8 mouse cellular contexts compared by ENCODE assay signal in genomic region chrX:93674432-93674831, GRCm38 (mm10). TPM values are rescaled to one million over a fixed set of nuclear protein-coding genes. Genes with fewer than 3 reads are reported as not detected.
DNase-seq lines count a peak whose midpoint lies in the region; ATAC-seq lines count a peak whose summit lies in the region.

No protein-coding gene starts in this region.

- peak overlapping the region; percentile 56 for H3K4me2 ChIP-seq in lung, embryonic 15.5 days
- peak overlapping the region; percentile 49 for H3K4me2 ChIP-seq in forebrain, embryonic 12.5 days
- H3K4me2 ChIP-seq in limb, embryonic 15.5 days, result peak overlapping the region; percentile 46
- H3K4me2 ChIP-seq in stomach, embryonic 14.5 days (replicated peaks; ENCODE audit: low read depth, low read length), result peak overlapping the region; percentile 55

- no peaks in the 10 kb centered on the region for H3K9me3 ChIP-seq in lung, embryonic 15.5 days
- no peaks in the 10 kb centered on the region for H3K9me3 ChIP-seq in forebrain, embryonic 12.5 days
- H3K9me3 ChIP-seq in limb, embryonic 15.5 days, result no peaks in the 10 kb centered on the region
- no peaks in the 10 kb centered on the region for H3K9me3 ChIP-seq in stomach, embryonic 14.5 days (ENCODE audit: control insufficient read depth, low read depth, low read length)

- peaks cover 7% of the 10 kb centered on the region; the same call in 1 of the 2 replicates for H3K27me3 ChIP-seq in lung, embryonic 15.5 days
- H3K27me3 ChIP-seq in forebrain, embryonic 12.5 days, result no peaks in the 10 kb centered on the region
- 0 out of 2 replicates have a peak, but pooled peaks cover 3% of the 10 kb centered on the region for H3K27me3 ChIP-seq in limb, embryonic 15.5 days
- no peaks in the 10 kb centered on the region for H3K27me3 ChIP-seq in stomach, embryonic 14.5 days (ENCODE audit: control insufficient read depth, insufficient read depth, low read length)

- no peak for ATAC-seq in lung, embryonic 15.5 days (ENCODE audit: borderline replicate concordance, extremely low read depth, low FRiP score, low TSS enrichment)
- ATAC-seq in forebrain, embryonic 12.5 days (ENCODE audit: low FRiP score), result peak; percentile 20; the same call in 1 of the 2 replicates
- no peak for ATAC-seq in limb, embryonic 15.5 days (ENCODE audit: insufficient number of reproducible peaks, low FRiP score, low TSS enrichment, low read depth)
- no peak for ATAC-seq in stomach, embryonic 14.5 days (ENCODE audit: insufficient number of reproducible peaks, insufficient read depth, low FRiP score, low read depth)

- 29% methylated on average over 3 of the region's 3 CpGs for WGBS in lung, embryonic 15.5 days
- WGBS in forebrain, embryonic 12.5 days, result 49% methylated on average over 3 of the region's 3 CpGs
- 34% methylated on average over 3 of the region's 3 CpGs for WGBS in limb, embryonic 15.5 days
- WGBS in stomach, embryonic 14.5 days, result 37% methylated on average over 3 of the region's 3 CpGs

- DNase-seq in lung, postnatal 36 days, result no peak
- no peak for DNase-seq in spleen, adult 18-20 months
- DNase-seq in embryo, embryonic 11 days, result no peak
- DNase-seq in lung, postnatal 4 days, result no peak

- H3K4me3 ChIP-seq in lung, embryonic 15.5 days, result no peak overlapping the region
- peak overlapping the region; percentile 35 for H3K4me3 ChIP-seq in forebrain, embryonic 12.5 days (replicated peaks)
- H3K4me3 ChIP-seq in limb, embryonic 15.5 days, result no peak overlapping the region; the same call in 1 of the 2 replicates
- H3K4me3 ChIP-seq in stomach, embryonic 14.5 days (ENCODE audit: low read depth, low read length), result no peak overlapping the region

- H3K9ac ChIP-seq in lung, embryonic 15.5 days, result no peak overlapping the region
- H3K9ac ChIP-seq in forebrain, embryonic 12.5 days, result no peak overlapping the region
- no peak overlapping the region for H3K9ac ChIP-seq in limb, embryonic 15.5 days
- H3K9ac ChIP-seq in stomach, embryonic 14.5 days (replicated peaks; ENCODE audit: low read depth, low read length), result no peak overlapping the region

- no peak overlapping the region for H3K27ac ChIP-seq in lung, embryonic 15.5 days
- peak overlapping the region; percentile 88 for H3K27ac ChIP-seq in forebrain, embryonic 12.5 days
- H3K27ac ChIP-seq in limb, embryonic 15.5 days, result no peak overlapping the region
- no peak overlapping the region for H3K27ac ChIP-seq in stomach, embryonic 14.5 days (ENCODE audit: low read length)

- H3K4me1 ChIP-seq in lung, embryonic 15.5 days, result no peaks in the 10 kb centered on the region
- H3K4me1 ChIP-seq in forebrain, embryonic 12.5 days, result no peaks in the 10 kb centered on the region
- H3K4me1 ChIP-seq in limb, embryonic 15.5 days, result 0 out of 2 replicates have a peak, but pooled peaks cover 3% of the 10 kb centered on the region
- H3K4me1 ChIP-seq in stomach, embryonic 14.5 days (ENCODE audit: control insufficient read depth, insufficient read depth, low read length), result no peaks in the 10 kb centered on the region

- no peaks in the 10 kb centered on the region for H3K36me3 ChIP-seq in lung, embryonic 15.5 days
- no peaks in the 10 kb centered on the region for H3K36me3 ChIP-seq in forebrain, embryonic 12.5 days (replicated peaks)
- no peaks in the 10 kb centered on the region for H3K36me3 ChIP-seq in limb, embryonic 15.5 days
- no peaks in the 10 kb centered on the region for H3K36me3 ChIP-seq in stomach, embryonic 14.5 days (ENCODE audit: control insufficient read depth, insufficient read depth, low read length)

RNA-seq across cellular contexts. Expression of gene Pcyt1b, which starts 19.8 kb away (rescaled TPM):
- polyA plus RNA-seq in lung, embryonic 15.5 days (2015; fragmentation: Nextera tagmentation; extraction: Ambion mirVana), result 1.3 and 1.7 TPM in 2 replicates
- polyA plus RNA-seq in forebrain, embryonic 12.5 days (2016; fragmentation: Nextera tagmentation; extraction: Ambion mirVana), result 16.1 and 18.0 TPM in 2 replicates
- 2.2 and 2.3 TPM in 2 replicates for polyA plus RNA-seq in limb, embryonic 15.5 days (2015; fragmentation: Nextera tagmentation; extraction: Ambion mirVana)
- 2.7 and 2.8 TPM in 2 replicates for polyA plus RNA-seq in stomach, embryonic 14.5 days (2014; fragmentation: Nextera tagmentation; extraction: Ambion mirVana)

RNA-seq across cellular contexts. Expression of gene Pola1, which starts 42.5 kb away (rescaled TPM):
- polyA plus RNA-seq in lung, embryonic 15.5 days (2015; fragmentation: Nextera tagmentation; extraction: Ambion mirVana), result 22.1 and 24.7 TPM in 2 replicates
- 23.6 and 23.9 TPM in 2 replicates for polyA plus RNA-seq in forebrain, embryonic 12.5 days (2016; fragmentation: Nextera tagmentation; extraction: Ambion mirVana)
- 13.3 and 16.8 TPM in 2 replicates for polyA plus RNA-seq in limb, embryonic 15.5 days (2015; fragmentation: Nextera tagmentation; extraction: Ambion mirVana)
- polyA plus RNA-seq in stomach, embryonic 14.5 days (2014; fragmentation: Nextera tagmentation; extraction: Ambion mirVana), result 21.3 and 22.7 TPM in 2 replicates
